Mouse (Mus musculus): Measurements from ENCODE around the gene Rnft1. TPM values are rescaled to one million over a fixed set of nuclear protein-coding genes. Genes with fewer than 3 reads are reported as not detected.

Gene Rnft1
- 10 to 100 TPM; 43.5 to 55.6 TPM for total RNA-seq (2021)
- long read RNA-seq, experiment 1, full-length matches to known transcripts = 59 of 73 reads
- long read RNA-seq, experiment 1, partial matches to known transcripts = 4 of 73 reads
- long read RNA-seq, experiment 1, other reads (novel, unspliced or antisense) = 10 of 73 reads
- long read RNA-seq, experiment 2, full-length matches to known transcripts = 71 of 76 reads
- long read RNA-seq, experiment 2, partial matches to known transcripts = 2 of 76 reads
- long read RNA-seq, experiment 2, other reads (novel, unspliced or antisense) = 3 of 76 reads

GRCm38 (mm10) chr11:86484101-86484868, at the start of gene Rnft1:
Gene Rnft1, plus strand, starts transcription at chr11:86484657.
- peak; percentile 99 for DNase-seq

DNA sequence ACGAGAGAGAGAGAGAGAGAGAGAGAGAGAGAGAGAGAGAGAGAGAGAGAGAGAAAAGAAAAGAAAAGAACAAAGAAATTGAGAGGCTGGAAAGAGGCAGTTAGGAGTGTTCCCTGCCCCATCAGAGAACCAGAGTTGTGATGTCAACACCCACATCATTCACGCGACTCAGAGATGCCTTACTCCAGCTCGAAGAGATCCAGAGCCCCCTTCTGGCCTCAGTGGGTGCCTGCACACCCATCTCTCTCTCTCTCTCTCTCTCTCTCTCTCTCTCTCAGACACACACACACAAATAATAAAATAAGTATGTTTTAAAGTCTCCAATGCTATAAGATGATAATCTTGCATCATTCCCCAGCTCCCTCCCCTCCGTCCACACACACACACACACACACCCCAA, 47.6 kb upstream of the Rnft1 start:
- DNase-seq = peak; percentile 26

DNA sequence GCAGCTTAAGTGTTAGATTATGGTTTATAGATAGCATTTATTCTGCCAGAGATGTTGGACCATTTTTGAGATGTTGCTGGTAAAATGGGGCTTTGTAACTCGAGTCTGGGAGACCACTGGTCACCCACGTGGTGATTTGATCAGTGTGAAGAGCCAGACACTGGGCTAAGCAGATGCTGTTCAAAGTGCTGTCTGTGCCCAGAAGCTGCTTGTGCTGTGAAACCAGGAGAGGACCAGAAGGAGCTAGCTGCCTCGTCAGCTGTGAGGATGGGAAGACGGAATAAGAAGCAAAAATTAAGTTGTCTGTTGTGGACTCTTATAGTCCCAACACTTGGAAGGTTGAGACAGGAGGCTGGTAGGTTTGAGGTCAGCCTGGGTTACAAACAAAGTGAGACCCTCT, 46.2 kb upstream of the Rnft1 start:
- no peak for DNase-seq

GRCm38 (mm10) chr11:86440791-86441190, 43.7 kb upstream of the Rnft1 start:
- DNase-seq = no peak

- no peak for DNase-seq
These were observed 30.5 kb upstream of the Rnft1 start for GRCm38 (mm10) chr11:86453991-86454390.

- no peak for DNase-seq
These were observed 26.9 kb upstream of the Rnft1 start for GRCm38 (mm10) chr11:86457545-86457944.

- DNase-seq = no peak
These were observed 25.6 kb upstream of the Rnft1 start for GRCm38 (mm10) chr11:86458866-86459265.

- DNase-seq = no peak
These were observed 21.9 kb upstream of the Rnft1 start for GRCm38 (mm10) chr11:86462579-86462978.

GRCm38 (mm10) chr11:86464275-86464674, 20.2 kb upstream of the Rnft1 start:
- peak; percentile 67 for DNase-seq

GRCm38 (mm10) chr11:86468345-86468744, 16.1 kb upstream of the Rnft1 start:
- peak; percentile 20 for DNase-seq

DNA sequence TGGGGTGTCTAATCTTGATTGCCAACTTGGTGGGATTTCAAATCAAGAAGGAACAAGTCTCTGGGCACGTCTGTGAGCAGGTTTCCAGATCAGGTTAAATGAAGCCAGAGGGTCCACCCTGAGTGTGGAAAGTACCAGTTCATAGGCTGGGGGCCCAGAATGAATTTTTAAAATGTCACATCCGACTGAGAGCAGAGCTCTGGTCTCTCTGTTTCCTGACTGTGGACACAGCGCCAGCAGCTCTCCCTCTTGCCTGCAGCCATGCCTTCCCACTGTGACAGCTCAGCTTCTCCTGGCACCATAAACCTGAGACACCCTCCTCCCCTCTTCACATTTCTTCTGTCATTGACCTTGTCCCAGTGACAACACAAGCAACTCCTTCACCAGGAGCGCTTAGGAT, 15.5 kb upstream of the Rnft1 start:
- no peak for DNase-seq

DNA sequence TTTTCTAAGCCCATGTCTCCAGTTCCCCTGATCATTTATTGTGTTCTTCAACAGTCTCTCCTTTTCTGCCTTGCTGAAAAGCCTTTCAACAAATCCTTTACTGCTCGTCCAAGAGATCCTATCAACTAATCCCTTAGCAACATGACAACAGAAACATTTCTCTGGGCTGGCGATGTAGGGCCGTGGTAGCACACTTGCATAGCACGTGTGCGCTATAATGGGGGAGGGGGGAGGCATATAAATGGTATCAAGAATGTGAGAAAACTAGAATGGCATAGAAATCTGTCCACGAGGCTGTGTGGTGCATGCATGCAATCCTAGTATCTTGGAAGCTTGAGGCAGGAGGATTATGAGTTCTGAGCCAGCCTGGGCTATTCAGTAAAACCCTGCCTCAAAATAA, 12.7 kb upstream of the Rnft1 start:
- DNase-seq = no peak

- no peak for DNase-seq
These were observed 11.7 kb upstream of the Rnft1 start for GRCm38 (mm10) chr11:86472771-86473171.

GRCm38 (mm10) chr11:86473576-86473975, 10.9 kb upstream of the Rnft1 start:
- no peak for DNase-seq

GRCm38 (mm10) chr11:86484910-86485510, 553 bp downstream of the Rnft1 start:
- peak; percentile 49 for DNase-seq

GRCm38 (mm10) chr11:86490782-86491181, 6.3 kb downstream of the Rnft1 start:
- DNase-seq = no peak

DNA sequence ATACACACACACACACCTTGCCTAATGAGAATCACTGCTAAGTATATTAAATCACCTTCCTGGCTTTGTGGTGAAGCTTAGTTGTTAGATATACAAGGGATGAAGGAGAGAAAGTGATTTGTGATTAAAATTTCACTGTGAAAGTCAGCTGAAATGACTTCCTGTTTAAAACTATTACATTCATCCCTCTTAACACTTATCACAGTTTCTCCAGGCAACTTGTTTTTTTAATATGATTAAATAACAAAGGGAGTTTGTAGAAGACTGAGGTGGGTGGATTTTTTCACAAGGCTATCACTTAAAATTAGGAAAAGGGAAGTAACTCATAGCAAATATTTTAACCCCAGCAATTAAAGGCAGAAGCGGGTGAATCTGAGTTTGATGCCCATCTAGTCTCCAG, 12.9 kb downstream of the Rnft1 start:
- DNase-seq = no peak

DNA sequence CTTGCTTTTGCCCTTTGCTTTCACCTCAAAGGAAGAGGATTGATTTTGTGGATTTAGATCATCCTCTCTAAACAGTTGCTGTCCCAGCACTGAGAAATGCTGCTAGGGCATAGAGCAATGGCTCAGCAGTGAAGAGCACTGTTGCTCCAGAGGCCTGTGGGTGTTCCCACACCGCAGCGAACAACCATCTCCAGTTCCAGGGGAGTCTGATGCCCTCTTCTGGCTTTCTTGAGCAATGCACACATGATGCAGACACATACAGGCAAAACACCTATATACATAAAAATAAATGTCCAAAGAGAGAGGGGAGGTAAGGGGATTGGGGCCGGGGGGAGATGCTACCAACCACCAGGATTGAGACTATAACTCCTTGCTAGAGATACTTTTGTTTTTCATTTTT, 13.5 kb downstream of the Rnft1 start:
- no peak for DNase-seq

- no peak for DNase-seq
These were observed 16.3 kb downstream of the Rnft1 start for GRCm38 (mm10) chr11:86500795-86501194.

DNA sequence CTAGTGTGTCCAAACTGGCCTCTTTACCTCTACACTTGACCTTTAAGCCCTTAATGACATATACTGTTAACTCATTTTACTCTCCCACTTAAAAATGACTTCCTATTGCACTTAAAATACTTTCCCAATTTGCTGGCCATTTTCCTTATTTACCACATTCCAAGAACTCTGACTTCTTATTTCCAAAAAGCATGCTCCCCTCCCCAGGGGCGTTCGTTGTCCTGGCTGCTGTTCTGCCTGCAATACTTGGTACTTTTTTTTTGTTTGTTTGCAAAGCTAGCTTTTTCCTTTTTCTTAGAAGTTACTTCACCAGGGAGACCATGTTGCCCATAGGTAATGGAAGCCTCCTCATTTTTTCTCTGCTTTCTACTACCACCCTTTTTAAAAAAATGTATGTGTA, 18.7 kb downstream of the Rnft1 start:
- no peak for DNase-seq

- DNase-seq = no peak
These were observed 22.9 kb downstream of the Rnft1 start for GRCm38 (mm10) chr11:86507334-86507733.

DNA sequence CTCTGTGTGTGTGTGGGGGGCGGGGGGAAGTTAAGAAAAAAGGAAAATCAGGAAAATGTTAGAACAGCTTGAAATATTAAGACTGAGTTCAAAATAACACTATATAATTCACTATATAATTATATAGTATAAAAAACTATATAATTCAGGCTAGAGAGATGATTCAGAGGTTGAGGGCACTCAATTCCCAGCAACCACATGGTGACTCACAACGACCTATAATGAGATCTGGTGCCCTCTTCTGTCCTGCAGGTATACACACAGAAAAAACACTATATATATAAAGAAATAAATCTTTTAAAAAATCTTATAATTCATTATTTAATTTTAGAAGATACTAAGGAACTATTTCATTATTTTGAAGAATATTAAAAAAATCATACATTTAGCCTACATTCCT, 23.5 kb downstream of the Rnft1 start:
- DNase-seq = no peak

DNA sequence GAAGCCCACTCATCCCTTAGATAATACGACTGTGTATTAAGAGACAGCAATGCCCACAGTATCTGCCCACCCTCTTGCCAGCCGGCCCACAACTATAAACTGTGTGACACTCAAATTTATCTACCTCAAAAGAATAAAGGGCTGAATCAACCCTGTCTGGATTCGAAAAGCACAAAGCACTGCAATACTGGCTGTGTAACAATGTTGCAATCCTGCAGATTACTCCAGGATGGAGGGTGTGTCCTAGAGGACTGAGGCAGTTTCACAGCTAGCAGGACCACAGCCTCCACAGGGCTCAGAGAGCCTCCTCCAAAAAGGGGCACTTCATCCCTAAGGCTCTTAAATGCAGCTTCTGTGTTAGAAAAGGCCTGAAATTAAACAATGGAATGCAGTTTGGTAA, 32.2 kb downstream of the Rnft1 start:
- no peak for DNase-seq

GRCm38 (mm10) chr11:86517229-86517628, 32.8 kb downstream of the Rnft1 start:
- no peak for DNase-seq
